Mouse (Mus musculus): ENCODE measurements around the gene Abcc3.

The Abcc3 gene

DNA sequence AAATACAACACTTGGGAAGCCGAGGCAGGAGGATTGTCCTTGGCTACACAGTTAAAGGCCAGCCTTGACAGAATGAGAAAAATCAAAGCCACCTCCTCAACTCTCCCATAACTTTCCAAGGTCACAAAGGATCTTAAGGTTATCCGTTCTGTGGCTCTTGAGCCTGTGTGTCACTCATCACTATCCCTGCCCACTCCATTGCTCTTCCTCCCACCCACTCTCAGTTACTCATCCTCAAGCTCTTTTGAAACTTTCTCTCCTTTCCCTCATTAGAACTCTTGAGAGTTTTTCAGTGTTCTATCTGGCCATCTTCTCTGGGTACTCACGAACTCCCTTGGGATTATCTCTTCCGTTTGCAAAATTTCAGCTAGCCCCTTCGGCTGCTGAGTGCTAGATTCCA, 68.2 kb downstream of the Abcc3 start:
- DNase-seq (ENCODE audit: low read depth), result no peak

DNA sequence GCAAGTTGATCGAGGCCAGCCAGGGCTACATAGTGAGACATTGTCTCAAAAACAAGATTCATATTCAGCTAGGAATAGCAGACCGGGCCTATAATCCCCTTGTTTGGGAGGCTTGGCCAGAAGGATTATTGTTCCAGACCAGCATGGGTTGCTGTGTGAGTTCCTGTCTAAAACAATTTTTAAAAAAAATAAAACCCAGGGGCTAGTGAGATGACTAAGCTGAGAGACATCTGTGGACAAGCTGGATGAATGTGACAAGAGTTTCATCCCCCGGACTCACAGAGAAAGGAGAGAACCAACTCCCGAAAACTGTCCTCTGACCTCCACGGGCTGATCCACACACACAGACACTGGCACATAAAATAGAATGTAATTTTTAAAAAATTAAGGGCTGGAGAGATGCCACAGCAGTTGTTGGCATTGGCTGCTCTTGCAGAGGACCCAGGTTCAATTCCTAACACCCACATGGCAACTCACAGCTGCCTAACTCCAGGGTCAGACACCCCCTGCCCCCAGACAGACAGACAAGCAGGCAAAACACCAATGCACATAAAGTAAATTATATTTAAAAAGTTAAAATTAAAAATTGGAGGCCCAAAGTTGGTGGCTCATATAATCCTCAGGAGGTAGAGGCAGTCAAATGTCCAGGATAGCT, 69.4 kb downstream of the Abcc3 start:
- DNase-seq (ENCODE audit: low read depth), result peak; percentile 52

DNA sequence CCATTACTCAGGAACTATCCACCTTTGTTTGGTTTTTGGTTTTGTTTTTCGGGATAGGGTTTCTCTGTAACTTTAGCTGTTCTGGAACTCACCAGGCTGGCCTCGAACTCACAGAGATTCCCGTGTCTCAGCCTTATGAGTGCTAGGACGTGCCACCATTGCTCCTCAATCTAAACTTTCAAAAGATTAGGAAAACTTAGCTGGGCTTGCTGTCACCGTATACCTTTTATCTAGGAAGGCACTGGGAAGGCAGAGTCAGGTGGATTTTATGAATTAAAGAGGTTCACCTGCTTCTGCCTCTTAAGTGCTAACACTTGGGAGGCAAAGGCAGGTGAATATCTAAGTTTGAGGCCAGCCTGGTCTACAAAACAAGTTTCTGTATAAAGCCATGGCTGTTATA, 70.2 kb downstream of the Abcc3 start:
- DNase-seq (ENCODE audit: low read depth), result peak; percentile 47

DNA sequence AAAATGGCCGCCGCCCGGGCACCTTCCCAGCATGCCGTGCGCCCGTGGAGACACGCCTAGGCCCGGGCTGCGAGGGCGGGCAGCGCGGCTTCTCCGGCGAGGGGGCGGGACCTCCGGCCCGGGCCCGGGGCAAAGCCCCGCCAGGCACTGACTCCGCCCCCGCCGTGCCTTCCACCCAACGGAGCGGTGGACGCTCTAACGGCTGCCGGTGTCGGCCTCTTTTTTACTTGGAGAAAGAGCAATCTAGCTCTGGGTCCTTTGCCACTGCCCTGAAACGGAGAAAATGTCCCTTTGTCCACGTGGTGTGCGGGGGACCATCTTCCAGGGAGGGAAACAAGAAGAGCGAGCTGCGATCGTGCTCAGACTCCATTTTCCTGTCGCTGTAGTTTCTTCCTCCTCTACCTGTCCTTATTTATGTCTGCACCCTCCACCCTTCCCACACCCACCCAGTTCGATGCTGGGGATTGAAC, 70.8 kb downstream of the Abcc3 start, which contains the start of gene Luc7l3:
TSS of gene Luc7l3 (minus strand) at position 58 of the 470 bp plus-strand sequence.
- DNase-seq (ENCODE audit: low read depth), result peak; percentile 97

DNA sequence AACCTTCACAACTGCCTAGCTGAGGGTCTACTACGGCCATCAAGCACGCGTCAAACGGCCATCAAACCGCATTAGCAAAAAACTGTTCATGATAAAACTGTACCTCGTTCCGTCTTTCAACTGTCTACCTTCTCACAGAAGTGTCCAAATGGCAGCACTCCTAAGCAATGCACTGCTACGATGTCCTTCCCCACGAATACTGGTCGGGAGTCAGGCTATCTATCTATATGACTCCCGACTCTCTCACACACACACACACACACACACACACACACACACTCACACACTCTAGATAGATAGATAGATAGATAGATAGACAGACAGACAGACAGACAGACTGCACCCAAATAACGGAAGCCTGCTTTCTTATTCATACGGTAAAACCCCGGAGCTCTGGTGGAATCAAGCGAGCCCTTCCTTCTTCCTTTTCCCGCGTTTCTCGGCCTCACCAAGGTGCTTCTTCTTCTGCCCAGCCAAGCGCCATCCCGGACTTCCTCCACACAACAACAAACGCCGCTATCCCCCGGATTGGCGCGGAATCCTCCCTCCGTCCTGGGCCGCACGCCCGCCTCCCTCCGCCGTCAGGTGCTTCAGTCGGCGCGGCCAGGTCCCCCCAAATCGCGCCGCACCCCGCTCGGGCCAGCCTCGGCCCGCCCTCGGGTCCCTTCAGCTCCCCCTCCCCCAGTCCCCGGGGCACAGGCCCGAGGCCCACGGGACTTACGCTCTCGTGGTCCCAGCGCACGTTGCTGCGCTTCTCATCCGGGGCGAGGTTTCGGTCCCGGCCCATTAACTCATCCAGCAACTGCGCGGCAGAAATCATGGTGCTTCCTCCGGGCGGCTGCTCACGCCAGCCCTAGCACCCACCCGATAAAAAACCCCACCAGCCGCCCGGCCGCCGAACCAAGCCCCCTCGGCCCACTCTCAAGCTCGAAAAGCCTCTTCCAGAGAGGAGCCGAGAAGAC, 71.5 kb downstream of the Abcc3 start:
- peak; percentile 32 for DNase-seq (ENCODE audit: low read depth)

DNA sequence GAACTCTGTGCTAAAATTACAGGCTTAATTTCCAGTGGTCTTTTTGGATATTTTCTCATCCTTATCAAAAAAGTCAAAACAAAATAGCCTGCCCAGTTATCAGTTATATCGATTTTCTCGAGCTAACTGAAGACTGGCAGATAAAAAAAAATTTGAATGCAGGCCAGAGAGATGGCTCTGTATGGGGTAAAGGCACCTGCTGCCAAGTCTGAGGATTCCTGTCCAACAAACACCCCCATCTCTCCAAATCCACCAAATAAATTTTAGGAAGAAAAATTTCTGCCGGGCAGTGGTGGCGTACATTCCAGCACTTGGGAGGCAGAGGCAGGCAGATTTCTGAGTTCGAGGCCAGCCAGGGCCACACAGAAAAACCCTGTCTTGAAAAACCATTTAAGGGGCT, 74.7 kb downstream of the Abcc3 start:
- no peak for DNase-seq (ENCODE audit: low read depth)

DNA sequence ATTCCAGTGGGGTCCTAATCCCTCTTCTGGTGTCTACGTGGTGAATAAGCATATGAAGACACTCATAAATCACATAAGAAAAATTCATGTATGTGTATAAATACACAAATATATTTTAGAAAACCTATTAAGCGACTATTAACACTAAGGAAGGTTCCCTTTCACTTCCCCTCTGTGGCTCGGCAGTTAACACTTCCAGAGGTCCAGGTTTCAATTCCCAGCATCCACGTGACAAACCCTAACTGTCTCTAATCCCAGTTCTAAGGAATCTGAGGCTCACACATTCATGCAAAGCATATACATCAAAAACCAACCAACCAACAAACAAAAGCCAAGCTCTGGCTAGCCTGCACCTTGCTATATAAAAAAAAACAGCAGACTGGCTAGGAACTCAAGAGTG, 75.3 kb downstream of the Abcc3 start:
- no peak for DNase-seq (ENCODE audit: low read depth)

DNA sequence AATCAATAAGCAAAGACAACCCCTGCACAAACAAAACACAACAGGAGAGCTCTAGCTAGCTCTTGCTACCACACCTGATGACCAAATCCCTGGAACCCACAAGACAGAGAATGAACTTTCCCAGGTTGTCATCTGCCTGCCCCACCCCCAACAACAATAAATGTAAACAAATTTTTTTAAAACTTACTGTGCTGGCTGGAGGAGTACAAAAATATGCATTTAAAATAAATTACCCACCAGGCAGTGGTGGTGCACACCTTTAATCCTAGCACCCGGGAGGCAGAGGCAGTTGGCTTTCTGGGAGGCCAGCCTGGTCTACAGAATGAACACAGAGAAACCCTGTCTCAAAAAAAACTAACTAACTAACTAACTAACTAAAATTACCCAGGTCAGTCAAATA, 75.8 kb downstream of the Abcc3 start:
- no peak for DNase-seq (ENCODE audit: low read depth)

DNA sequence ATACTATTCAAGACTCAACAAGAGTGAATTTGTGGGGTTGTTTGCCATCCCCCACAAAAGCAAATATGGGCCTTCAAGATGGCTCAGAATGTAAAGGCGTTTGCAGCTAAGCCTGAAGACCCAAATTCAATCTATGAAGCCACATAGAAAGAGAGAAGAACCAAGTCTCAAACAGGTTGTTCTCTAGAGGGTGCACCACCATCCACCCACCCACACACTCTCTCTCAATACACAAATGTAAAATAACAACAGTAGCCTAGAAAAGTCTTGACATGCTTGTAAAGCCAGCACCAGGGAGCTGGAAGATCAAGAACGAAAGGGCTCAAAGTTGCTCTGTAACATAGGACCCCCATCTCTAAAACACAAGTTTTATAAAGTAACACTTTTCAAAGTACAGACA, 76.3 kb downstream of the Abcc3 start:
- no peak for DNase-seq (ENCODE audit: low read depth)

DNA sequence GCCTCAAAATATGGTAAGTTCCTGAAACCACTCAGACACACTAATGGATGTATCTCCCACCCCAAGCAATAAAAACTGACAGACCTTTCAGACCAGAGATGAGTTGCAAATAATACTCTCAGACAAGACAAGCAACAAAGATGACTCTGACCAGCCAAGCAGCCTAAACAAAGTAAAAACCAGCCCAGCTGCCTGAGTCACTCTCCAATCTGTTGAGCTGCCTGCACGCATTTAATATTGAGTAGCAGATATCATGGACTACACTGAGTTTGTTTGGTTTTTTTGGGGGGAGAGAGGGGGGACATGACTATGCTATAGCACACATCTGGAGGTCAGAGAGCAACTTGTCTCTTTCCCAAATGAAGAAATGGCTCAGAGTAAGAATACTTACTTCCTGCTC, 77.5 kb downstream of the Abcc3 start:
- peak; percentile 37 for DNase-seq (ENCODE audit: low read depth)

DNA sequence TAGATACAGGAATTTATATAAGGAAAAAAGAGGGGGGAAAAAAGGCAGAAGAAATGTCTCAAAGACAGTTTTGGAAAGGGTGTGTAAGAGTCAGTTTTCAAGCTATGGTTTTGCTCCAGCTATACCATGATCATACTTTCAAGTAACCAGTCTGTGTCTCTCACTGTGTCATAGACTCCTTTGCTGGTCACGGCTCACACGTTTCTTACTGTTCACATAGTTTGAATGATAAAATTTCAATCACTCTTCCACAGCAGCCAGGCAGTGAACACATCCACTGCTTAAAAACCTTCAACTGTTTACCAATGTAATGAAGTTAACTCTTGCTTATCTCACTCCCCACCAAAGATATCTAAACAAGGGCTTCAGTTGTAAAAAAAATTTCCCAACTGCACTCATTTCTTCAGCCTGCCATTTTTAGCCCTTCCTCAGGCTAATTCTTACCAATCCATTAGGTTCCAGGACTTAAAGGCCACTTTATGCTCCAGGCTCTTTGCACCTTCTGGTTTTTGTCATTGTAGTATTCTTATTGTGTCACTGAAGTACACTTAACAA, 78.6 kb downstream of the Abcc3 start:
- no peak for DNase-seq (ENCODE audit: low read depth)

DNA sequence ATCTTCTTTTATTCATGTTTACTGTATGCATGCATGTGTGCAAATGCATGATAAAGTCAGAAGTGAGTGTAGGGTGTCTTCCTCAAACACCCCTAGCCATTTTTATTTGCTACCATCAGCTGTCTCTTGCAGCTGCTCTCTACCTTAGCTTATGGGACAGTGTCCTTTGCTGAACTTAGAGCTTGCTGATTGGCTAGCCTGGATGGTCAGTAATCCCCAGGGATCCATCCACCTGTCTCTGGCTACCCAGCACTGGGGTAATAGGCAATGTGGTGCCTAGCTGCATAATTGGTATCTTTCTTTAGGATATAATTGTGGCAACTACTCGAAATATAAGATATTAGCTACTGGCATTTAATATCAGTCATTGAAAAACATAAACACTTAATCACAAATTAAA, 80.1 kb downstream of the Abcc3 start:
- no peak for DNase-seq (ENCODE audit: low read depth)

DNA sequence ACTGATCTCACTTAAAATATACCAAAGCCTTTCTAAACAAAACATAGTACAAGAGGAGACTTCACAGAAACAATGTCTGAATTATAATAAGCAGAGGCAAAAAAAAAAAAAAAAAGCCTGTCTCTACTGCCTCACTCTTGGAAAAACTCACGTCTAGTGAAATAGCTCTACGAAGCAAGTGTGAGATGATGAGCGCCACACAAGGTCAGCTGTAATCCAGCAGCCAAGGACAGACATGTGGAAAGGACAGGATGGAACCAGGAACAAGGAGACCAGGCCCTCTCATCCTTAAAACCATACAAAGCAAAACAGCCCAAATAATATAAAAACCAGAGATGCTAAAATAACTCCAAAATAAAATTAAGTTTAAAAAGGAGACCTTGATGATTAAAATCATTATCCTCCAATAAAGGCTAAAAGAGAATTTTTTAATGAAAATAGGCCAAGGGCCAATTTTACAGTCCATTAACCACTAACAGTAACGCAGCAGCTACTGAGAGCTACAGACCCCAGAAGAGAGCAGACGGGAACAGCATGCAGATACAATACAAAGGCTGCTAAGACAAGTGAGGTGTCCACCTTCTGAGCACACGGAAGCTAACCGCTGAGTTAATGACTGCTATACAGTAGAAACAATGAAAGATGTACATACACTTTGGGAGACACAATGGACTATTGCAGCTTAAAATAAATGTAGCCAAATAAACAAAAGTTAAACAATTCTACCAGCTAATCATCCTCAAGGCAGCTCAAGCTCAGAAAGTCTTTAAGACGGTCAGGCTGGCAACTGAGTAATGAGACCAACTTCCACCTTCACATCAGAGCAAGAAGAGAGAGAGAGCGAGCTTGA, 97.6 kb downstream of the Abcc3 start:
- no peak for DNase-seq (ENCODE audit: low read depth)

Measured in NIH3T3 (cell line).